Comparison of ENCODE assay signal across 8 mouse cellular contexts in the genomic region with DNA sequence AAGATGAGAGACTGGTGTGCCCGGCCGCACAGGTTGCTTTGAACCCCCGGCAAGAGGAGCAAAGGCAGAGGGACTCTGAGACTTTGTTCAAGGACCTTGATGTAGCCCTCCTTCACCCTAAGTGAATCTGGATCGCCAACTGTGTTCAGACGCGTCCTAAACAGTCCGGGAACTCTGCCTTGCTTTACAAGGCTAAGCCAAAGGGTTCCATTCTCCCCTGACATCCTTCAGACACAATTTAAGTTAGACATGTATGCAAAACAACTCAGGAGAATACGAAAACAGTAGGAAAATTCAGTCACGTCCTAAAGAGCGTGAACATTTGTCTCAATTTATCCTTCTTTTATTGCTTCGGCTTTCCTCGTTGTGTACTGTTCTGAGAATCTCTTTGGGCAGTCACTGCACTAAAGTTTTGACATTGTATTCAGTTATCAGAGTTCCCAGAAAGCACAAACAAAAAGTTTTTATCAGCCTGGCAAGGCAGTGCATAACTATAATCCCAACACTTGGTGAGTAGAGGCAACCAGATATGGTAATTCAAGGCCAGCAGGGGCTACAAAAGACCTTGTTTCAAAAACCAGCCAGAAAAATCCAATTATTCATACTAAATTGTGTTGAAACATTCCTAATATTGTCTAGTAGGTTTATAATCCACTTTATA. TPM values are rescaled to one million over a fixed set of nuclear protein-coding genes. Genes with fewer than 3 reads are reported as not detected.
DNase-seq lines count a peak whose midpoint lies in the region; ATAC-seq lines count a peak whose summit lies in the region.

No protein-coding gene starts in this region.

- H3K27me3 ChIP-seq in forebrain, embryonic 10.5 days (ENCODE audit: poor library complexity, severe bottlenecking), result no peaks in the 10 kb centered on the region
- no peaks in the 10 kb centered on the region for H3K27me3 ChIP-seq in limb, embryonic 15.5 days
- H3K27me3 ChIP-seq in stomach, embryonic 15.5 days (replicated peaks), result no peaks in the 10 kb centered on the region

- WGBS in forebrain, embryonic 10.5 days, result 14% methylated on average over 12 of the region's 12 CpGs
- WGBS in limb, embryonic 15.5 days, result 8% methylated on average over 12 of the region's 12 CpGs
- 8% methylated on average over 12 of the region's 12 CpGs for WGBS in stomach, embryonic 15.5 days

- H3K27ac ChIP-seq in forebrain, embryonic 10.5 days, result peak overlapping the region; percentile 95
- H3K27ac ChIP-seq in limb, embryonic 15.5 days, result peak overlapping the region; percentile 97
- peak overlapping the region; percentile 94 for H3K27ac ChIP-seq in stomach, embryonic 15.5 days

- peaks cover 31% of the 10 kb centered on the region for H3K4me1 ChIP-seq in forebrain, embryonic 10.5 days
- H3K4me1 ChIP-seq in limb, embryonic 15.5 days, result 0 out of 2 replicates have a peak, but pooled peaks cover 7% of the 10 kb centered on the region
- H3K4me1 ChIP-seq in stomach, embryonic 15.5 days, result no peaks in the 10 kb centered on the region; the same call in 1 of the 2 replicates

- H3K36me3 ChIP-seq in forebrain, embryonic 10.5 days (replicated peaks), result no peaks in the 10 kb centered on the region
- no peaks in the 10 kb centered on the region for H3K36me3 ChIP-seq in limb, embryonic 15.5 days
- no peaks in the 10 kb centered on the region for H3K36me3 ChIP-seq in stomach, embryonic 15.5 days

- peak; percentile 19 for DNase-seq in retina, embryonic 14.5 days (ENCODE audit: low spot score)
- DNase-seq in retina, postnatal 1 day, result no peak
- no peak for DNase-seq in forebrain, embryonic 10.5 days (ENCODE audit: extremely low spot score, low spot score)
- no peak for DNase-seq in right cerebral cortex, postnatal 10 days (ENCODE audit: low spot score in 2 of 2)
- no peak for DNase-seq in MN1 (ENCODE audit: low spot score)

- H3K9me3 ChIP-seq in forebrain, embryonic 10.5 days, result no peaks in the 10 kb centered on the region
- H3K9me3 ChIP-seq in limb, embryonic 15.5 days, result no peaks in the 10 kb centered on the region
- no peaks in the 10 kb centered on the region for H3K9me3 ChIP-seq in stomach, embryonic 15.5 days

- peak overlapping the region; percentile 78 for H3K4me2 ChIP-seq in limb, embryonic 15.5 days
- H3K4me2 ChIP-seq in stomach, embryonic 15.5 days, result peak overlapping the region; percentile 85

- H3K9ac ChIP-seq in limb, embryonic 15.5 days, result peak overlapping the region; percentile 31; the same call in 1 of the 2 replicates
- H3K9ac ChIP-seq in stomach, embryonic 15.5 days, result peak overlapping the region; percentile 90; the same call in 1 of the 2 replicates

- peak overlapping the region; percentile 91 for H3K4me3 ChIP-seq in forebrain, embryonic 10.5 days
- H3K4me3 ChIP-seq in limb, embryonic 15.5 days, result peak overlapping the region; percentile 97
- H3K4me3 ChIP-seq in stomach, embryonic 15.5 days (replicated peaks), result peak overlapping the region; percentile 97

- 0 out of 2 replicates have a peak, but pooled peaks have one; percentile 31 for ATAC-seq in limb, embryonic 15.5 days (ENCODE audit: insufficient number of reproducible peaks, low FRiP score, low TSS enrichment, low read depth)
- no peak for ATAC-seq in stomach, embryonic 15.5 days (ENCODE audit: insufficient read depth, low FRiP score, low read depth)
- ATAC-seq in inflammation-experienced regulatory T-cells, adult 6 months, result no peak

RNA-seq across cellular contexts. Expression of a gene that starts 0.5 kb away (rescaled TPM):
- 2.3 and 2.9 TPM in 2 replicates for polyA plus RNA-seq in forebrain, embryonic 10.5 days (2016; fragmentation: Nextera tagmentation; extraction: Ambion mirVana)
- 4.6 and 5.7 TPM in 2 replicates for polyA plus RNA-seq in limb, embryonic 15.5 days (2015; fragmentation: Nextera tagmentation; extraction: Ambion mirVana)
- polyA plus RNA-seq in stomach, embryonic 15.5 days (2015; fragmentation: Nextera tagmentation; extraction: Ambion mirVana), result 7.7 and 7.8 TPM in 2 replicates
- polyA plus RNA-seq in inflammation-experienced regulatory T-cells, adult 6 months (2017; shearing (Covaris generic)), result 1 to 10 TPM; 1.0 to 2.5 (median 2.0) TPM
